Mouse (Mus musculus): ENCODE results near the gene Adamts18.
A peak's percentile ranks its signal among the peaks of the same experiment; 100 is the strongest.

The Adamts18 gene

DNA sequence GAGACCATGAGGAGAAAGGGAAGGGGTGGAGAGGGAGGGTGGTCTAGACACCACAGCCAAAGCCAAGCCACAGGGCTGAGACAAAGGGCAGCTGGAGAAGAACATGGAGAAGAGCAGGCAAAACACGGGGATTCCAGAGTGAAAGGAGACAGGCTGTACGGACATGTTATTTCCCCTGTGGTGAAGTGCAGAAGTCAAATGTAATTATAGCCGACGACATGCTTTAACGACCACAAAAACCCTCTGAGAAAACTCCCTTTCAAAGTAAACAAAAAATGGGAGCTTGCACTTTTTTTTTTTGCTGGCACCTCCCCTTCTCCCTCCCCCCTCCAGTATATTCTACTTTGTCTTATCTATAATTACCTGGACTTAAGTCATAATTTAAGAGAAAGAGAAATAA lies 92.7 kb downstream of the Adamts18 start:
- DNase-seq (ENCODE audit: low spot score in 2 of 2): no peak

DNA sequence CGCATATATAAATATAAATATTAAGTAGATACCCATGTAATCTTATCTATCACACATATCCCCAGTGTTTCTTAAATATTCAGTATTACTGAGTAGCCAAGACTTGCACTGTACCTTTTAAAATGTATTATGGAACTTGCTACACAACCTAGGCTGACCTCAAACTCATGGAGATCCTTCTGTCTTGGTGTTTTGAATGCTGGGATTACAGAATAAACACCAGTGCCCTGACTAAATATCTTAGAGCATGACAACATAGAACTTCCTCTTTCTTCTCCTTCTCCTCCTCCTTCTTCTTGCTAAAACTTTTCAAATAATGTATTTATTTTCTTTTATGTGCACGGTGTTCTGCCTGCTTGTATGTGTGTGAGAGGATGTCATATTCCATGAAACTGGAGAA lies 95.4 kb downstream of the Adamts18 start:
- no peak for DNase-seq (ENCODE audit: low spot score in 2 of 2)

DNA sequence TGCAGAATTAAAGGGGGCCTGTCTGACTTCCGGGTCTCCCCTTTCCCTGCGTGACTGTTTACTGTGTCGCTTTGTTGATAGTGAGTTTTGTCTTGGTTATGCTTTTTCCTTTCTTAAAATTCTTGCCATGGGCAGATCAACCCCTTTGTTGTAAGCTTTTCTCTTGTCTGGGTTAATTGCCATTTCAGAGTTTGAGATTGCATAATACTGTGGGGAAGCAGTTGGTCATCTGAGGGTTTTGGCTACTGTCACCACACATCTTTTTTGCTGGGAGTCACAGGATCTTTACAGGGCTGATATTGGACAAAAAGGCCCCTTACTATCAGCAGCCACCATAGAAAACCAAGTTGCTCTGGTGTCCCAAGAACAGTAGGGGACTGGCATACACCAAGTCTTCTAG lies 96.2 kb downstream of the Adamts18 start:
- DNase-seq (ENCODE audit: low spot score in 2 of 2): no peak

DNA sequence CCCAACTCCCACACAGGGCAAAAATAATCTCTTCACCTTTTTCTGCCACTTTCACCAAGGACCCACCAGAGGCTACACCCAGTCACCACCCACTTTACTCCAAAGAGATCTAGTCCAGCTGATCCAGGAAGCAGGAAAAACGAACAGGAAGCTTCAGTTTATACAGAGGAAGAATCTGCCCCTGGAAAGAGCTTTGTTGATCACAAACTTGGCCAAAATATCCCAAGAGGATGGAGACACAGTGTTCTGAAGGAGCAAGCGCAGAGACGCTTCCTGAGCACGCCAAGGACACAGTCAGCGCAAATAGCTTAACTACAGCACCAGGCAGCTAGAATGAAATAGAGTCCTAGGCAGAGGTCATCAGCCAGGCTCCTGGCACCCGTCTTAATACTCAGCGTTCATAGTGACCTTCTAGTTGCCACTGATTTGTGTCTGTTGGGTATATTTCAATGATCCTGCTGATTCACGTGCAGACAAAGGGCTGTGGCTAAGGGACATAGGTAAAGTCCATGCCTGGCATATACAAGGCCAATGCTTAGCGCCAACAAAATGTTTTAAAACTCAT lies 113.0 kb downstream of the Adamts18 start:
- DNase-seq (ENCODE audit: low spot score in 2 of 2): no peak

DNA sequence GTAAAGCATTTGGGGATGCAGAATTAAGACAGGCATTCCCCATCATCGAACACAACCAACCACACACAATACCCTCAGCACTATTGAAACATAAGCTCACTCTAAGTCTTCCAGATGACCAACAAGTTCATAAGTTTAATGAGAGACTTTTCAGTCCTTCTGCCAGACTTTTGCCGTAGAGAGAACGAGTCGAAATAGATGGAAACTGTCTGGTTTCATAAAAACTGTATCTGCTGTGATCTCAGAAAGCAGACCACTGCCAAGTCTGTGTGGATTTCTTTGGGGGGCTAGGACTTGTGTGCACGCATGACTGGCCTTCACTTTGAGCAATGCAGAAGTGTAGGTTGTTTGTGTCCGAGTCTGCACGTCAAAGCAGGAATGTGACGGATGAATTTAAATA lies 123.2 kb downstream of the Adamts18 start:
- no peak for DNase-seq (ENCODE audit: low spot score in 2 of 2)

DNA sequence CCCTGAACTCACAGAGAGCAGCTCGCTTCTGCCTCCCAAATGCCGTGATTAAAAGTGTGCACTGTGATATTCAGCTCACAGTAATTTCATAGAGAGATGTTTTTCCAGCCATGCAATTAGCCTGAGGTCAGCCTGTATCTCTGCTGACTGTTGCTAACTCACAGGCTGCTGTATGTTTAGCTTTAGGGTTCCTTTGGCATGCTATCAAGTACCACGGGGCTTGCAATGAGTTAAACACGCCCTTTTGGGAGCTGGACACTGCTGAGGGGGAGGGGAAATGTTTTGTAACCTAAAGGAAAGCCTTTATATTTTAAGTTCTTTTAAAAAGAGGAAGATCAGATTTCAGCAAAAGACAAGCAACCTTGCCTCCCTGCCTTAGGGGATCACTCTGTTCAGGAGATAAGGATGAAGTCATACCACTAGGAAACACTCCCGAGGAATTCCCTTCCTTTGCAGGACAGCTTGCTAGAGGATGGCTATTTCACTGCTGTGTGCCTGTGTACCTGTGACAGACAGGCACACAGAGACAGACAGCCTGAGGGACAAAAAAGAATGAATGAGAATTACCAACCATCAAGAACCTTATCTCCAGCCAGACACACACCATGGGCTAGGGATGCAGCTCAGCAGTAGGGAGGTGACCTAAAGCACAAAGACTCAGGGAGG lies 124.5 kb downstream of the Adamts18 start:
- DNase-seq (ENCODE audit: low spot score in 2 of 2): no peak

DNA sequence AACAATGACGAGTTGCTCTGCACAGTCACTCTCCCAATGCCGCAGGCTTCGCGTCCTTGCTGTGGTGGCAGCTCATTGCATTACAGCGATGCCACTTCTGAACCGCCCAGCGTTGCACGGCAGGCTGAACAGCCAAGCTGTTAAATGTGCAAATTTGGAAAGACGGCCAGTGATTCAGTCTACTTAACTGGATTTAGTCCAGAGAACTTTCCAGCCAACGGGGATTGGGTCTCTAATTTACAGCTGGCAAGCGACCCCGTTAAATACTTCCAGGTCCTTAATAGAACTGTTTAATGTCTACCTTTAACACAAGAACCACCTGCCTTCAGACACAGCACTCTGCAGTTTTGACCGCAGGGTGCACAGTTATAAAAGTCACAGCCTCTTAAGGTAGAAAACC lies 127.1 kb downstream of the Adamts18 start:
- no peak for DNase-seq (ENCODE audit: low spot score in 2 of 2)

DNA sequence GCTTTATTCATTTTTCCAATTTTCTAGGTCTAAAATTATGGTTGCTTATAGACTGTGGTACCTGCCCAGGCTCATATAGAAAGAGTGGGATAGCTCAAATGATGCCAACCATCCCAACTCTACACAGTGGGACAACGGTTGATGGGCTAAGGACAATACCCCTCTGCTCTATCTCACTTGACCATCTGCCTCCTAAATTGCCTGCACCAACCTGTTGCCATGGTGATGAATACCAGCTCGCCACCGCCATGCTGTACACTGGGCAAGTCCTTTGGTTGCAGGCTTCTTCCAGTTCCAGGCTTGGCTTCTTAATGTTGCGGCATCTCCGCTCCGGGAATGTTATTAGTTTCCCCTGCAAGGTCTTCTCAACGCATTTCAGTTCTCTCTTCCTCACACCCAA lies 143.6 kb downstream of the Adamts18 start:
- DNase-seq (ENCODE audit: low spot score in 2 of 2): no peak

DNA sequence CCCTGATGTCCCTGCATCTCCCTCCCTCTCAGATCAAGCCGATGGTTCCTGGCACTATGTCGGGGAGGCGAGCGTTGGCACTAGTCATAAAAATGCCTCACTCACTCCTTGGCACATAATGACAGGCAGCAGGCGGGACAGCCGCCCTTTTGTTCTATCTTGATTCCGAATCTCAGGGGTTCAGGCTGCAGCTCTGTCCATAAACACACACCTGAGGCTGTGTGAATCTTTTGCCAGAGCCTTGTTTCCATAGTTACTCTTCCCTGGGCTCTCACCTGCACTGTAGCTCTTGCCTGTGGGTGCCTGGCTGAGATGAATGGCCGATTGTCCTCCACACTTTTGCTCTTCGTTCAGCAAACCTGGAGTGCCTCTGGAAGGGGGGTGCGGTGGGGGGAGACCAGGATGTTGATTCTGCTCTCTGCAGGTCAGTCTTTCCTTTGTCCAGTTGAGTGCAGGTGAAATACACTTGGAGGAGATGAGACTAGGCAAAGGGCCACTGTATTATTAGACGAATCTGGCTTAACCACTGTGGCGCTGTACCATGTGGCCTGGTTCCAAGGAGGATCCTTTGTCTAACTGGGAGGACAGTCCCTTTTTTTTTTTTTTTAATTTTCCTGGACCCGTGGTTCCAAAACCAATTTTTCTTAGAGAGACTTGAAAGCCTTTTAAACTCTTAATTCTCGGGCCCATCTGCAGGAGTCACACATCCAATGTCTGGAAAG lies 156.8 kb downstream of the Adamts18 start:
- DNase-seq (ENCODE audit: low spot score in 2 of 2): no peak

DNA sequence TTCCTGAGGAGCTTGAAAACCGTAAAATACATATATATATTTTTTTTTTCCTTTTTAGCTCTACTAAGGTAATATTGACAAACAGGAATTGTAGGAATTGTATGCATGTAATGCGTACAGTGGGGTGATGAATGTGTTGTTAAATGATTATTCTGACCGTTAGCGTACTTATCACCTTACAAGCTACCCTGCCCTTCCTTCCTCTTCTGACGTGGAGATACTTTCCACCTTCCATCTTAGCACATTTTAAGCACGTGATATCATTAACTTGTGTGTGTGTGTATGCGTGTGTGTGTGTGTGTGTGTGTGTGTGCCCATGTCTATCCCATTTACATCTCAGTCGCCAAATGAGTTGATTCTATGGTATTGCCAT lies 160.0 kb downstream of the Adamts18 start:
- DNase-seq (ENCODE audit: low spot score in 2 of 2): no peak

DNA sequence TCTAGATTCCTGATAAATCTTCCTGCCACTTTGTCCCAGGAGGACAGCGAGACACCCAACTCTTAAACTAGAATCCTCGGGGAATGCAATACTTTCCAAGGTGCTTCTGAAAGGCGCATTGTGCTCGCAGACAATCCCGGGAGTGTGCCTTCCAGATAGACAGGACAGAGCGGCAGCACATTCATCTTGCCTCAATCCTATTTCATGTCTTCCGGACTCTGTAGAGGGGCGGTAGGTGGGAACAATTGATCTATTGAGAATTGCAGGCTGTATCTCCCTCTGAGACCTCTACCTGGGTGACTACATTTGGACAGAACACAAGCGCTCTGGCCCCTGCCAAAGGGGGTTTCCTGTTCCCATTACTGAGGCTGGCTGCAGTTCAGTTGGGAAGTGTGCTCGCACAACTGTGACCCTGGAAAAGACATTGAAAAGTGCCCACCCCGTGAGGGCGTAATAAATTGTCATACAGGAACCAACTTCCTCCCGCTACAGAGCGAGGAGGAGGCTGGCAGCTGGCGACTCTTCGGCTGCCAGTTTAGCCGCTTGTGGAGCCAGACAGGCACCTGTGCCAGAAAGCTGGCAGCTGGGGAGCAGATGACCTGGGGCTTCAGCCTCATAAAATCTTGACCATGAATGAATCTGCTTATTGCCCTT lies 160.5 kb downstream of the Adamts18 start:
- DNase-seq (ENCODE audit: low spot score in 2 of 2): no peak

DNA sequence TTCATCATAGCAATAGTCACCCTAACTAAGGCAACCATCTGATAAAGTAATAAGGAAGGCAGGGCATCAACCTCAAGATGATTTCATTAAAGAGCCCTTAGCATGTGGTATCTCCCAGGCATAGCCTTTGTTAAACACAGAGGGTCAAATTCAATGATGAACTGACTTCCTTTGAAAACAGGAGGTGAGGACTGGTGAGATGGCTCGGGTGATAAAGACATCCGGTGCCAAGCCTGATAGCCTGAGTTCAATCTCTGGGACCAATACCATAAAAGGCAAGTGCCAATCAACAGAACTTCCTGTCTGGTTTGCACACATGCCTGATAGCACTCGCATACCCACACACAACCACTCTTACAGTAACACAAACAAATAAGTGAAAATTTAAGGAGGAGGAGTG lies 169.2 kb downstream of the Adamts18 start:
- DNase-seq (ENCODE audit: low spot score in 2 of 2): no peak

DNA sequence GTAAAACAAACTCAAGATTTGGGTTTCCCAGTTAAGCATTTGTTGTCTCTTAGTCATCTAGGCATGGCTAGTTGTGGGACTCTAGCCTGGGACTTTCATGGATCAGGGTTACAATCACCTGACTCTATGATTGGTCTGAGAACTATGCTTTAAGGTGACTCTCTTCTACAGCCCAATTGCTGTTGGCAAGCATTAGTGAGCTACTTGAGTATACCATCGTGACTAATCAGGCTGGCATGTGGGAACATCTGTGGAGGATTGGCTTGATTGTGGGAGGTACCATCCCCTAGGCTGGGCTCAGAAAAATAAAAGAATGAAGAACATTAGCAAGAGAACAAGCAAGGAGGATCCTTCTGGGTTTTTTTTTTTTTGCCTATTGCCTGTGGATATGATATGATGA lies 171.7 kb downstream of the Adamts18 start:
- no peak for DNase-seq (ENCODE audit: low spot score in 2 of 2)

DNA sequence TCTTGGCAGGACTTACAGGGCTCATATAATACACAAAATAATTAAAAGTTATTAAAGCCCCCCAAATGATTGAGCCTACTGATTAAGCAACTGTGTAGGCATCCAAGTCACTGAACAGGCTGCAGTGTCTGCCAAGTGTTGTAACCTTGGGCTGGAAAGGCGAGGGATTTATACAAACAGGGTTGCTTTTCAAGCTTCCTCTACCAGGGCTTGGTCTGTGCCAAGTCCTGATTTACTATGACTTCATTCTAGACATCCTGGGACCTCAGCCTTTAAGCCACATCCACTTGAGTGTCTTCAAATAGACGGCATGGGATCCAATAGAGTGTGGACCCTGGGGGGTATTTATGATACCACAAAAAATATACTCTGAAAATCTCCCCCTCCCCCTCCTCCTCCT lies 173.3 kb downstream of the Adamts18 start:
- DNase-seq (ENCODE audit: low spot score in 2 of 2): no peak

DNA sequence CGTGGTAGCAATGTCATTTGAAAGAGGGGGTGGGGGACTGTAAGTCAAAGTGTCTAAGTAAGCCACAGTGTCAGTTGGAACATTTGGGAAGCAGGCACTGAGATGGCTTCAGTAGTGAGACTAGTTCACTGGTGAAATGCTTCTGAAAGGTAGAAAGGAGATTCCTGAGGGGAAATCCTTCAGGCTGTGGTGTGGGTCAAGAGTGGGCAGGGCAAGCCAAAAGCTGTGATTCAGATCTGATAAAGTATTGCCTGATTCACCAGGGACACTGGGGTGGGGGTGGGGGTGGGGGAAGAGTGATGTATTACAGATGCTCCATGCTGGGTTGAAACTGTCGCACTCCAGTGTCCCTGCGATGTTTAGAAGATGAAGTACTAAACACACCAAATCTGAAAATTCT lies 173.9 kb downstream of the Adamts18 start:
- no peak for DNase-seq (ENCODE audit: low spot score in 2 of 2)

DNA sequence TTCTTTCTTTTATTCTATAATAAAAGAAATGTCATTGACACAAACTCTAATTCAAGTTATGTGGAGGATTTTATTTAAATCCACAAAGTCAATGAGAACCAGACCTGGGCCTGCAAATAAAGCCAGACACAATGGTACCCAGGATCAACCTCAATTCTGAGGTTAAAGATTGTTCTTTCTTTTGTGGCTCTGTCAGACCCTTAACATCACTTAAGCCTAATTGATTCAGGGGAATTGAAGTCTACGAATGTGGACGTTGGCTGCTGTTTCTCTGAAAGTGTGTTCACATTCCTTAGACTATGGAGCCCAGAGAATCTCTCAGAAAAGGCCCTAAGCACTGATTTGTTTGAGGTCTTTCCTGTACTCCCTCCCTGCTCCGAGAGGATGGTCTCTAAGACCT lies 175.2 kb downstream of the Adamts18 start:
- no peak for DNase-seq (ENCODE audit: low spot score in 2 of 2)

DNA sequence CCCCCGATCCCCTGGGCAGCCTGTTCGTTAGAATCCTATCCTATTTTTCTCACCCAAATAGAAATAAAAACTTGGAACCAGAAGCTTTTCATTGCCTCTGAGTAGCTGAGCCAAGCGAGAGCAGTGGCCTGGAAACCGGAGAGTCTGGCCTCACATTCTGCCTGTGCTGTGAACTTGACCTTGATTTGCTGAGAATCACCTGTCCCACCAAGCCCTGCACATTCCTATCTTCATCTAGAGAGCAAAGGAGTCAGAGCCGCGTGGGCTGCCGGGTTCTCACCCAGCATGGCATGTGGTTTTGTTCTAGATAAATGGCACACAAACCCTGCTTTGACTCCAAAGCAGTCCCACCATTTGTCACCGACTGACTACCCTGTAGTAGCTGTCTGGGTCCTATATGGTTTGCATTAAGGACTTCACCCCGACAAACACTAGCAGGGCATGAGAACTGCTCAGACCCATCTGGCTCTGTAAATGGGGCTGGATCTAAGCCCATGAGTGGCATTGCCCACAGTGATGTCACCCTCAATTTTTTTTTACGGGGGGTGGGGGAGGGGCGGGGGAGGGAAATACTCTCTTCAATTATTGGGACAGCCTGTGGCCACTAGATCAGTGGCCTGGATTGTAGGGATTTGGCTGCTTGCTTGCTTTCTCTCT lies 175.8 kb downstream of the Adamts18 start:
- no peak for DNase-seq (ENCODE audit: low spot score in 2 of 2)

DNA sequence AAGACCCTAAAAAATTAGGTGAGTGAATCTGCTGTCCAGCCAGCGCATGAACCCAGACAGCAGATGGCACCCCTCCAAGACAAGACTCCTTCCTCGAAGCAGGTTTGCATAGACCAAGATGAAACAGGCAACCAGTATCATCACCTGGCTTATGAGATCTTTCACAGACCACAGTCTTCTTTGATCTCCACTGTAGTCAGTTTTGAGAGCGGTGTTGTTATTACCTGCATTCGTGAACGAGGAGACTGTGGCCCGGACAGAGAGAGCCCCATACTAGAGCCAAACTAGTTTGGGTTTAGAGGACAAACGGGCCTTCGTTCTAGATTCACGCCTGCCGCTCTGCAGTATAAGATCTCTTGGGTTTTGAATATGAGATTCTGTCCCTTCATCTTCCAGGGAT lies 178.6 kb downstream of the Adamts18 start:
- no peak for DNase-seq (ENCODE audit: low spot score in 2 of 2)

DNA sequence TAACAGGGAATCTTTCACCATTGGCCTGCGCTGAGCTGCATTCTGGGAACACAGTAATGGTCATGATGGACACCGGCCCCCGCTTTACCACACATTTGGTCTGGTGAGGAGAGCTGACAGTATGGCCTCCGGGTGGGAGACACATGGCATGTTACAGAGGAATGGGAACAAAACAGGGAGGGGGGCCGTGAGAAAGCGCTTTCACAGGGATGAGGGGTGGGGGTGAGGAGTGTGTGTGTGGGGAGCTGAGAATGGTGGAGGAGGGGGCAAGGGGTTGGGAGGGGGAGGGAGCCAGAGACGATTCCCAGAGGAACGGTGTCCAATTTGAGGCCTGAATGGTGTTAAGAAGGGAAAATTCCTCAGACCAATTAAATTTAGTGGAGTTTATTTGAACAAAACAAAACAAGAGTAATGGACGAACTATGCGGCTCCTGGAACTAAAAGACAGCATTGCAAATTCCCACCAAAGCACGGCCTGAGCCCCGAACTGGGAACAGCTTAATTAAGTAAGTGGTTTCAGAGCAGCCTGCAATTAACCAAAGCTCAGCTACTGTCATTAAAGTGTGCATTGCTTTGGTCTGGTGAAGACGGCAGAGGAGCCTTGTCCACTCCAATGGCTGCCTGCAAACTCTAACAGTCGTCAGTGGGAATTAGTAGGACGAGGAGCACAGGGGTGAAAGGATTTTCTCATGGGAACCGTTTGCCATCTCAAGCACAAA lies 181.7 kb downstream of the Adamts18 start:
- no peak for DNase-seq (ENCODE audit: low spot score in 2 of 2)

DNA sequence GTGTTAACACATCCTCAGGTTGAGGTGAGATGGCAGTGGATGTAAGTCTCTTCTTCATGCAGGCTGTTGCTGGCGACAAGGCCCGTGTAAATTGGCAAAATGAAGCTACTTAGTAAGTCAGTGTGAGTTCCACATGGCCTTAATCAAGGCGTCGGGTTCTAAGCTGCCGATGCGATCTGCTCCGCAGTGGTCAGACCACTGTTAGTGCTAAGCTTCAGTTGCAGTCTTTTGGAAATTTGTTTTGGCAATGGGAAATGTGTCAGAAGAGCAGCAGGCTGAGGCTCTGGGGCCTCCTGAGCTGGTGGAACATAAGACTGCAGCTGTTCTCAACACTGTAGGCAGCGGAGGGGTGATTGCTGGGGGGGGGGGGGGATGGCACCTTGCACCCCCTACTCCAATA lies 182.6 kb downstream of the Adamts18 start:
- no peak for DNase-seq (ENCODE audit: low spot score in 2 of 2)

DNA sequence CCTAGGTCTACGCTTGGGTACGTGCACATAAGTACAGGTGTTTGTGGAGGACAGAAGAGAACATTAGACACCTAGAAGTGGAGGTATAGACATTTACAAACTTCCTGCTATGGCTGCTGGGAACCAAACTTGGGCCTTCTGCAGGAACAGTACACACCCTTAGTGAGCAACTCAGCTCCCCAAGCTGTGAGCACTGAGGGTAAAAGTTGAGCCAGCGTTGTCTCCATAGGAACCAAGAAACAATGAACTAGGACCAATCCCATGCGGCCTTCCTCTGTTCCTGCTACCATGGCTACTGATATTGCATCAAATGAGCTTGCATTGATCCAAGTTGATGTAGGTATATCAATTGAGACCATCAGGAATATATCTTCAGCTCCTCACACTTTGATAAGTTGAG lies 183.5 kb downstream of the Adamts18 start:
- no peak for DNase-seq (ENCODE audit: low spot score in 2 of 2)

DNA sequence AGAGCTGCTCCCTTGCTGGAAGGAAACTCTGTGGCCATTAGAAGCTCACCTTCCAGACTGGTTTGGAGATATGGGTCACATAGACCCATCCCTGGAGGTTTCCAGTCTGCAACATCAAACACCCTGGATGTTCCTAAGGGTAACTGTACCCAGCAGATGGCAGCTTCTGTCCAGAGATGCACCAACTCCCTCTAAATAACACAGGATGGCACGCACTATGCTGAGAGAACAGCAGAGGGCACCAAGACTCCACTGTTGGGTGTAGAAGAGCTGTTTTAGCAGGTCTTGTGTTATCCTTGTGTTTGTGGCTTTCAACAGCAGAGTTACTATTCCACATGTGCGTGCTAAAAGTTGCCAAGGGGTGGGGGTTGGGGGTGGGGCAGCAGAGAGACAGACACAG lies 184.0 kb downstream of the Adamts18 start:
- peak; percentile 83 to 86 for DNase-seq (ENCODE audit: low spot score in 2 of 2)

Data from frontal cortex, postnatal 25 days (tissue).